Mouse (Mus musculus) kidney, adult 2 months (tissue): Measurements from ENCODE around the gene Gxylt2.

Experiments used
- CTCF ChIP-seq: fragments of 200-500 bp; conservative IDR thresholded peaks from 2 replicates; pipeline ENCODE4 v1.5.1; 2011; ENCODE audit warnings: low read depth, mild to moderate bottlenecking, control low read depth, low read length, moderate library complexity, mixed read lengths; ENCODE audit not compliant: insufficient read depth, insufficient read length
- POLR2A ChIP-seq: fragments of 200-500 bp; IDR thresholded peaks from one replicate; pipeline ENCODE4 v1.6.1; 2011; ENCODE audit warnings: low read depth, low read length, control low read depth

DNA sequence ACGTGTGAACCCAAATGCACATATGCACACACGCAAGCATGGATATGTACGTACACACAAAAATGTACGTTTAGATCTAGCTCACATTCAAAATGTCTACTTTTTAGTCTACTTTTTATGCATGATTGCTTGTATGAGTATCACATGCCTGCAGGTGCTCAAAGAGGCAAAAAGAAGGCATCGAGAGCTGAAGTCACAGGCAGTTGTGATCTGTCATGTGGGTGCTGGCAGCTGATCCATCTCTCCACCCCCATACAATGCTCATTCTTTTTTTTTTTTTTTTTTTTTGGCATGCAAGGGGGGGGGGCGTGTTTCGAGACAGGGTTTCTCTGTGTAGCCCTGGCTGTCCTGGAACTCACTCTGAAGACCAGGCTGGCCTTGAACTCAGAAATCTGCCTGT is 124.0 kb downstream of the Gxylt2 start:
- TF ChIP-seq CTCF: no peak
- TF ChIP-seq POLR2A: no peak
